Mouse (Mus musculus) megakaryocyte, adult 5-6 weeks (primary cell): ENCODE data around the gene Dazl. TPM values are rescaled to one million over a fixed set of nuclear protein-coding genes. Genes with fewer than 3 reads are reported as not detected.

Source experiments
- ATAC-seq: 2 replicates; pipeline ENCODE4 v1.8.0; 2016; ENCODE audit warnings: mild to moderate bottlenecking, inconsistent platforms; ENCODE audit not compliant: poor library complexity, severe bottlenecking
- total RNA-seq, 2 experiments: library from RNA; stranded (forward) in 1 of 2; stranded (reverse) in 1 of 2; fragments of 153-499, 151-499 nt in 1 of 2; fragments of 221-1000, 200-1000 nt in 1 of 2; gene quantifications; 2 replicates each; pipeline versions ENCODE4 v1.2.3 to v1.2.4; 2015 to 2017

Dazl gene
- total RNA-seq (2015) (0.13 TPM in 1 of 2 replicates, not detected in the other), total RNA-seq (2017) (not detected in 2 replicates)

GRCm38 (mm10) chr17:50293241-50293731 lies at the start of gene Dazl:
TSS of gene Dazl (minus strand) at chr17:50293636.
- ATAC-seq = no peak

- no peak for ATAC-seq
Measured at GRCm38 (mm10) chr17:50341850-50342544, 48.6 kb upstream of the Dazl start.

- ATAC-seq = no peak
Measured at GRCm38 (mm10) chr17:50338901-50339300, 45.5 kb upstream of the Dazl start.

- ATAC-seq = no peak
Measured at GRCm38 (mm10) chr17:50335776-50336175, 42.3 kb upstream of the Dazl start.

- no peak for ATAC-seq
Measured at GRCm38 (mm10) chr17:50334694-50335093, 41.3 kb upstream of the Dazl start.

- ATAC-seq = no peak
Measured at GRCm38 (mm10) chr17:50332012-50332300, 38.5 kb upstream of the Dazl start.

GRCm38 (mm10) chr17:50331171-50332011 lies 38.0 kb upstream of the Dazl start:
- peak; percentile 85 for ATAC-seq

- peak; percentile 43 for ATAC-seq
Measured at GRCm38 (mm10) chr17:50330245-50330644, 36.8 kb upstream of the Dazl start.

GRCm38 (mm10) chr17:50324658-50325057 lies 31.2 kb upstream of the Dazl start:
- no peak for ATAC-seq

GRCm38 (mm10) chr17:50318810-50319209 lies 25.4 kb upstream of the Dazl start:
- no peak for ATAC-seq

- no peak for ATAC-seq
Measured at GRCm38 (mm10) chr17:50316216-50317150, 23.0 kb upstream of the Dazl start.

- ATAC-seq = no peak
Measured at GRCm38 (mm10) chr17:50310148-50310802, 16.8 kb upstream of the Dazl start.

GRCm38 (mm10) chr17:50309512-50310072 lies 16.2 kb upstream of the Dazl start:
- no peak for ATAC-seq

- no peak for ATAC-seq
Measured at GRCm38 (mm10) chr17:50308880-50309279, 15.4 kb upstream of the Dazl start.

GRCm38 (mm10) chr17:50308059-50308647 lies 14.7 kb upstream of the Dazl start:
- ATAC-seq = peak; percentile 47; the same call in 1 of the 2 replicates

- no peak for ATAC-seq
Measured at GRCm38 (mm10) chr17:50302867-50303266, 9.4 kb upstream of the Dazl start.

- ATAC-seq = no peak
Measured at GRCm38 (mm10) chr17:50300171-50300841, 6.9 kb upstream of the Dazl start.

GRCm38 (mm10) chr17:50298821-50299220 lies 5.4 kb upstream of the Dazl start:
- no peak for ATAC-seq

- ATAC-seq = no peak
Measured at GRCm38 (mm10) chr17:50294726-50295125, 1.3 kb upstream of the Dazl start.
